Mouse (Mus musculus) kidney, adult 18-20 months (tissue): ENCODE data around the gene Rragb.

Experiments used
- DNase-seq: peaks from one replicate; pipeline ENCODE4 v3.0.0; 2021

Gene Rragb

GRCm38 (mm10) chrX:153139734-153140515 lies at the start of gene Rragb:
Gene Rragb (plus strand): TSS chrX:153139981.
- peak; percentile 79 for DNase-seq

GRCm38 (mm10) chrX:153118486-153118885 lies 21.3 kb upstream of the Rragb start, which contains the start of gene Foxr2:
Gene Foxr2 (plus strand): TSS chrX:153118786.
- DNase-seq, result no peak

- DNase-seq, result no peak
These were observed 20.8 kb upstream of the Rragb start for GRCm38 (mm10) chrX:153119013-153119412.

- DNase-seq, result no peak
These were observed 2.9 kb downstream of the Rragb start for GRCm38 (mm10) chrX:153142656-153143055.

- DNase-seq, result no peak
These were observed 12.0 kb downstream of the Rragb start for GRCm38 (mm10) chrX:153151766-153152165.

GRCm38 (mm10) chrX:153155322-153155721 lies 15.5 kb downstream of the Rragb start:
- peak; percentile 6 for DNase-seq

GRCm38 (mm10) chrX:153174786-153175185 lies 35.0 kb downstream of the Rragb start:
- DNase-seq, result peak; percentile 5

GRCm38 (mm10) chrX:153182221-153182620 lies 42.4 kb downstream of the Rragb start:
- no peak for DNase-seq

GRCm38 (mm10) chrX:153199185-153199584 lies 59.4 kb downstream of the Rragb start:
- DNase-seq, result peak; percentile 7

GRCm38 (mm10) chrX:153211101-153211500 lies 71.3 kb downstream of the Rragb start:
- no peak for DNase-seq
